Mouse (Mus musculus) adrenal gland, postnatal 25 days (tissue): ENCODE results near the gene 4930544G11Rik. TPM values are rescaled to one million over a fixed set of nuclear protein-coding genes. Genes with fewer than 3 reads are reported as not detected.

Experiments
- DNase-seq: peaks from one replicate; pipeline ENCODE4 v3.0.0; 2021; ENCODE audit warnings: mixed read lengths
- long read RNA-seq: library from polyadenylated mRNA; stranded (forward); transcript quantifications from one replicate; pipeline ENCODE4 v2.0.0, GENCODE M21; 2021
- total RNA-seq: library from RNA; stranded (reverse); gene quantifications from 2 replicates; pipeline ENCODE4 v1.2.3, GENCODE M21; 2021

4930544G11Rik gene
- not detected in 2 replicates for total RNA-seq
- long read RNA-seq = 0 reads

GRCm38 (mm10) chr6:65952309-65952708 is at the start of gene 4930544G11Rik:
Gene 4930544G11Rik, plus strand, starts transcription at chr6:65952609.
- no peak for DNase-seq

- no peak for DNase-seq
These were observed 45.7 kb upstream of the 4930544G11Rik start for GRCm38 (mm10) chr6:65906657-65907182.

GRCm38 (mm10) chr6:65915421-65915820 is 37.0 kb upstream of the 4930544G11Rik start:
- no peak for DNase-seq

GRCm38 (mm10) chr6:65921703-65922102 is 30.7 kb upstream of the 4930544G11Rik start:
- DNase-seq = no peak

GRCm38 (mm10) chr6:65923501-65924084 is 28.8 kb upstream of the 4930544G11Rik start:
- no peak for DNase-seq

GRCm38 (mm10) chr6:65925737-65926333 is 26.6 kb upstream of the 4930544G11Rik start:
- DNase-seq = no peak

GRCm38 (mm10) chr6:65930523-65930922 is 21.9 kb upstream of the 4930544G11Rik start:
- DNase-seq = no peak

GRCm38 (mm10) chr6:65932776-65933175 is 19.6 kb upstream of the 4930544G11Rik start:
- no peak for DNase-seq

- DNase-seq = no peak
These were observed 19.2 kb upstream of the 4930544G11Rik start for GRCm38 (mm10) chr6:65933177-65933576.

GRCm38 (mm10) chr6:65935566-65936281 is 16.7 kb upstream of the 4930544G11Rik start:
- no peak for DNase-seq

- no peak for DNase-seq
These were observed 1.9 kb upstream of the 4930544G11Rik start for GRCm38 (mm10) chr6:65950492-65950891.

- DNase-seq = no peak
These were observed 17.1 kb downstream of the 4930544G11Rik start for GRCm38 (mm10) chr6:65969386-65970111.

- no peak for DNase-seq
These were observed 18.0 kb downstream of the 4930544G11Rik start for GRCm38 (mm10) chr6:65970410-65970809.

GRCm38 (mm10) chr6:65992081-65992480 is 39.7 kb downstream of the 4930544G11Rik start:
- DNase-seq = no peak

- DNase-seq = no peak
These were observed 45.9 kb downstream of the 4930544G11Rik start for GRCm38 (mm10) chr6:65998343-65998742.

Other genes starting within 250 kb of the 4930544G11Rik start
- 19.9 and 22.7 TPM in 2 replicates for gene Prdm5, start 173.6 kb upstream of the 4930544G11Rik start, total RNA-seq